Mouse (Mus musculus) testis, adult 2 months (tissue): ENCODE data around the gene Fdxacb1.

Source experiments
- CTCF ChIP-seq: fragments of 200-500 bp; IDR thresholded peaks from 2 replicates; pipeline ENCODE4 v1.5.1; 2012; ENCODE audit warnings: low read depth, mild to moderate bottlenecking, inconsistent platforms, low read length, moderate library complexity; ENCODE audit not compliant: control insufficient read depth, insufficient read depth, insufficient replicate concordance
- POLR2A ChIP-seq: fragments of 200-500 bp; IDR thresholded peaks from 2 replicates; pipeline ENCODE4 v1.6.1; 2012; ENCODE audit warnings: low read depth, mild to moderate bottlenecking, inconsistent platforms, low read length, moderate library complexity; ENCODE audit not compliant: control insufficient read depth

- peak; percentile 73 for TF ChIP-seq POLR2A
- TF ChIP-seq CTCF, result peak; percentile 52
Measured at GRCm38 (mm10) chr9:50768107-50769002, at the start of gene Fdxacb1.
